Mouse (Mus musculus): ENCODE measurements around the gene Cntnap2. TPM values are rescaled to one million over a fixed set of nuclear protein-coding genes. Genes with fewer than 3 reads are reported as not detected.

Cntnap2 gene
- polyA plus RNA-seq (2015; fragmentation: Nextera tagmentation; extraction: Ambion mirVana), result 1.1 and 1.2 TPM in 2 replicates

GRCm38 (mm10) chr6:45059091-45059490 lies at the start of gene Cntnap2:
Gene Cntnap2 (plus strand): TSS chr6:45059357.
- 11% methylated on average over 8 of the region's 8 CpGs for WGBS
- Histone ChIP-seq H3K4me2 (ENCODE audit: low read depth, low read length) (no peak within 1 kb of the TSS), H3K4me1 (replicated peaks; ENCODE audit: control insufficient read depth, insufficient read depth, low read length) (no peaks in the 10 kb centered on the region), H3K4me3 (ENCODE audit: low read length) (no peak within 1 kb of the TSS), H3K27me3 (ENCODE audit: control insufficient read depth, insufficient read depth, low read depth, low read length) (no peaks in the 10 kb centered on the region), H3K27ac (ENCODE audit: low read length) (no peak within 1 kb of the TSS), H3K9ac (ENCODE audit: low read length) (no peak within 1 kb of the TSS), H3K9me3 (ENCODE audit: control insufficient read depth, low read length) (no peaks in the 10 kb centered on the region), H3K36me3 (ENCODE audit: control insufficient read depth, insufficient read depth, low read length) (no peaks in the 10 kb centered on the region)
- no peak for ATAC-seq (ENCODE audit: low read depth)

GRCm38 (mm10) chr6:45026011-45026682 lies 33.0 kb upstream of the Cntnap2 start:
- no peaks in the 10 kb centered on the region for H3K9me3 ChIP-seq (ENCODE audit: control insufficient read depth, low read length)
- H3K36me3 ChIP-seq (ENCODE audit: control insufficient read depth, insufficient read depth, low read length), result no peaks in the 10 kb centered on the region
- H3K4me1 ChIP-seq (replicated peaks; ENCODE audit: control insufficient read depth, insufficient read depth, low read length), result no peaks in the 10 kb centered on the region
- H3K4me2 ChIP-seq (ENCODE audit: low read depth, low read length), result no peak overlapping the region
- no peak overlapping the region for H3K4me3 ChIP-seq (ENCODE audit: low read length)
- no peak for ATAC-seq (ENCODE audit: low read depth)
- no peaks in the 10 kb centered on the region for H3K27me3 ChIP-seq (ENCODE audit: control insufficient read depth, insufficient read depth, low read depth, low read length)
- WGBS, result 21% methylated on average over 9 of the region's 9 CpGs
- H3K27ac ChIP-seq (ENCODE audit: low read length), result no peak overlapping the region
- H3K9ac ChIP-seq (ENCODE audit: low read length), result no peak overlapping the region

GRCm38 (mm10) chr6:45039454-45039853 lies 19.7 kb upstream of the Cntnap2 start:
- Histone ChIP-seq H3K9ac (ENCODE audit: low read length) (no peak overlapping the region), H3K4me2 (ENCODE audit: low read depth, low read length) (no peak overlapping the region), H3K4me3 (ENCODE audit: low read length) (no peak overlapping the region), H3K4me1 (replicated peaks; ENCODE audit: control insufficient read depth, insufficient read depth, low read length) (no peaks in the 10 kb centered on the region), H3K27ac (ENCODE audit: low read length) (no peak overlapping the region), H3K36me3 (ENCODE audit: control insufficient read depth, insufficient read depth, low read length) (no peaks in the 10 kb centered on the region), H3K27me3 (ENCODE audit: control insufficient read depth, insufficient read depth, low read depth, low read length) (no peaks in the 10 kb centered on the region), H3K9me3 (ENCODE audit: control insufficient read depth, low read length) (no peaks in the 10 kb centered on the region)
- ATAC-seq (ENCODE audit: low read depth), result no peak
- 69% methylated on average over 1 of the region's 1 CpGs for WGBS

- Histone ChIP-seq H3K27ac (ENCODE audit: low read length) (no peak overlapping the region), H3K4me1 (replicated peaks; ENCODE audit: control insufficient read depth, insufficient read depth, low read length) (no peaks in the 10 kb centered on the region), H3K36me3 (ENCODE audit: control insufficient read depth, insufficient read depth, low read length) (no peaks in the 10 kb centered on the region), H3K4me2 (ENCODE audit: low read depth, low read length) (no peak overlapping the region), H3K27me3 (ENCODE audit: control insufficient read depth, insufficient read depth, low read depth, low read length) (no peaks in the 10 kb centered on the region), H3K9ac (ENCODE audit: low read length) (no peak overlapping the region), H3K4me3 (ENCODE audit: low read length) (no peak overlapping the region), H3K9me3 (ENCODE audit: control insufficient read depth, low read length) (no peaks in the 10 kb centered on the region)
- ATAC-seq (ENCODE audit: low read depth), result no peak
- WGBS, result 7% methylated on average over 30 of the region's 37 CpGs
Measured at GRCm38 (mm10) chr6:45059556-45060471, 657 bp downstream of the Cntnap2 start.

- no peaks in the 10 kb centered on the region for H3K36me3 ChIP-seq (ENCODE audit: control insufficient read depth, insufficient read depth, low read length)
- no peaks in the 10 kb centered on the region for H3K4me1 ChIP-seq (replicated peaks; ENCODE audit: control insufficient read depth, insufficient read depth, low read length)
- H3K4me3 ChIP-seq (ENCODE audit: low read length), result no peak overlapping the region
- ATAC-seq (ENCODE audit: low read depth), result no peak
- no peak overlapping the region for H3K4me2 ChIP-seq (ENCODE audit: low read depth, low read length)
- no peak overlapping the region for H3K27ac ChIP-seq (ENCODE audit: low read length)
- no peak overlapping the region for H3K9ac ChIP-seq (ENCODE audit: low read length)
- 64% methylated on average over 5 of the region's 5 CpGs for WGBS
- H3K27me3 ChIP-seq (ENCODE audit: control insufficient read depth, insufficient read depth, low read depth, low read length), result no peaks in the 10 kb centered on the region
- H3K9me3 ChIP-seq (ENCODE audit: control insufficient read depth, low read length), result no peaks in the 10 kb centered on the region
Measured at GRCm38 (mm10) chr6:45062214-45062997, 3.2 kb downstream of the Cntnap2 start.

GRCm38 (mm10) chr6:45088304-45088703 lies 29.1 kb downstream of the Cntnap2 start:
- Histone ChIP-seq H3K9me3 (ENCODE audit: control insufficient read depth, low read length) (no peaks in the 10 kb centered on the region), H3K4me3 (ENCODE audit: low read length) (no peak overlapping the region), H3K27ac (ENCODE audit: low read length) (no peak overlapping the region), H3K27me3 (ENCODE audit: control insufficient read depth, insufficient read depth, low read depth, low read length) (no peaks in the 10 kb centered on the region), H3K9ac (ENCODE audit: low read length) (no peak overlapping the region), H3K4me2 (ENCODE audit: low read depth, low read length) (no peak overlapping the region), H3K4me1 (replicated peaks; ENCODE audit: control insufficient read depth, insufficient read depth, low read length) (no peaks in the 10 kb centered on the region), H3K36me3 (ENCODE audit: control insufficient read depth, insufficient read depth, low read length) (no peaks in the 10 kb centered on the region)
- WGBS, result 31% methylated on average over 1 of the region's 1 CpGs
- 0 out of 2 replicates have a peak, but pooled peaks have one; percentile 43 for ATAC-seq (ENCODE audit: low read depth)

GRCm38 (mm10) chr6:45113613-45114012 lies 54.5 kb downstream of the Cntnap2 start:
- no peaks in the 10 kb centered on the region for H3K27me3 ChIP-seq (ENCODE audit: control insufficient read depth, insufficient read depth, low read depth, low read length)
- ATAC-seq (ENCODE audit: low read depth), result no peak
- H3K4me2 ChIP-seq (ENCODE audit: low read depth, low read length), result no peak overlapping the region
- no peaks in the 10 kb centered on the region for H3K36me3 ChIP-seq (ENCODE audit: control insufficient read depth, insufficient read depth, low read length)
- no peaks in the 10 kb centered on the region for H3K9me3 ChIP-seq (ENCODE audit: control insufficient read depth, low read length)
- H3K9ac ChIP-seq (ENCODE audit: low read length), result no peak overlapping the region
- no peak overlapping the region for H3K4me3 ChIP-seq (ENCODE audit: low read length)
- H3K4me1 ChIP-seq (replicated peaks; ENCODE audit: control insufficient read depth, insufficient read depth, low read length), result no peaks in the 10 kb centered on the region
- H3K27ac ChIP-seq (ENCODE audit: low read length), result no peak overlapping the region

GRCm38 (mm10) chr6:45144882-45145281 lies 85.7 kb downstream of the Cntnap2 start:
- no peak for ATAC-seq (ENCODE audit: low read depth)
- Histone ChIP-seq H3K9ac (ENCODE audit: low read length) (no peak overlapping the region), H3K36me3 (ENCODE audit: control insufficient read depth, insufficient read depth, low read length) (no peaks in the 10 kb centered on the region), H3K4me1 (replicated peaks; ENCODE audit: control insufficient read depth, insufficient read depth, low read length) (no peaks in the 10 kb centered on the region), H3K27me3 (ENCODE audit: control insufficient read depth, insufficient read depth, low read depth, low read length) (no peaks in the 10 kb centered on the region), H3K9me3 (ENCODE audit: control insufficient read depth, low read length) (no peaks in the 10 kb centered on the region), H3K27ac (ENCODE audit: low read length) (no peak overlapping the region), H3K4me3 (ENCODE audit: low read length) (no peak overlapping the region), H3K4me2 (ENCODE audit: low read depth, low read length) (no peak overlapping the region)
- WGBS, result 73% methylated on average over 2 of the region's 2 CpGs

- Histone ChIP-seq H3K9me3 (ENCODE audit: control insufficient read depth, low read length) (no peaks in the 10 kb centered on the region), H3K27me3 (ENCODE audit: control insufficient read depth, insufficient read depth, low read depth, low read length) (no peaks in the 10 kb centered on the region), H3K4me2 (ENCODE audit: low read depth, low read length) (no peak overlapping the region), H3K4me3 (ENCODE audit: low read length) (no peak overlapping the region), H3K36me3 (ENCODE audit: control insufficient read depth, insufficient read depth, low read length) (no peaks in the 10 kb centered on the region), H3K4me1 (replicated peaks; ENCODE audit: control insufficient read depth, insufficient read depth, low read length) (no peaks in the 10 kb centered on the region), H3K27ac (ENCODE audit: low read length) (no peak overlapping the region), H3K9ac (ENCODE audit: low read length) (no peak overlapping the region)
- 71% methylated on average over 2 of the region's 2 CpGs for WGBS
- ATAC-seq (ENCODE audit: low read depth), result no peak
Measured at GRCm38 (mm10) chr6:45205039-45205438, 145.9 kb downstream of the Cntnap2 start.
